Mouse (Mus musculus) stomach, postnatal 0 days (tissue): ENCODE results near the gene Traf4.

Experiments
- CTCF ChIP-seq: IDR thresholded peaks from 2 replicates; pipeline ENCODE4 v1.5.1; 2016; ENCODE audit warnings: antibody characterized with exemption, low read depth, mild to moderate bottlenecking, moderate library complexity
- EP300 ChIP-seq: optimal IDR thresholded peaks from 2 replicates; pipeline ENCODE3; 2016; ENCODE audit warnings: antibody characterized with exemption

DNA sequence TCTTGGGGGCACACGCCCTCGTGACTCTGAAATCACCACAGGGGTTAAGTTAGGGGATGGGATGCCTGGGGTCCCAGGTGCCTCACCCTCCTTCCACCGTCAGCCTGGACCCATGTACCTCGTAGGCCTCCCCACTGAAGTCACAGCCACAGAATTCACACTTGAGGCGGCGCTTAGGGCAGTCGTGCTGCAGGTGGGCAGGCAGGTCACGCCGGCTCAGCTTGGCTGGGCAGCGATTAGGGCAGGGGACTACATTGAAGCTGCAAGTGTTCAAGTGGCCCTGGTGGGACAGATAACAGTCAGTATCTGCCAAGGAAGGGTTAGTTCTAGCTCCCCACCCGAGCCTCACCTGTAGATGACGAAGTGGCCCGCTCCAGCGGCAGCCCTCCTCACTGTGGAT lies 4.2 kb downstream of the Traf4 start:
- TF ChIP-seq CTCF (no peak), EP300 (no peak)
